Comparison of ENCODE assay signal across 23 mouse cellular contexts in genomic region chr3:102686861-102687260, GRCm38 (mm10). TPM values are rescaled to one million over a fixed set of nuclear protein-coding genes. Genes with fewer than 3 reads are reported as not detected.
A peak's percentile ranks its signal among the peaks of the same experiment; 100 is the strongest.
DNase-seq lines count a peak whose midpoint lies in the region; ATAC-seq lines count a peak whose summit lies in the region.
"Had no signal": no experiment of that assay in that cellular context is flagged by ENCODE, and none has a peak within 500 bp of the region (broad histone marks: within the 10 kb centered on the region; RNA-seq: fewer than 3 reads in every experiment).

No protein-coding gene starts in this region.

- peak; percentile 17 for DNase-seq in adrenal gland, postnatal 10 days
- no peak for DNase-seq in adrenal gland, adult (ENCODE audit: inconsistent age in 2 of 2, low spot score in 1 of 2)
- DNase-seq in kidney, adult 18-20 months: peak; percentile 21
- DNase-seq in kidney, postnatal 14 days: no peak
- peak; percentile 77 for DNase-seq in kidney, adult 9 months
- DNase-seq in heart, postnatal 10 days: no peak
- DNase-seq: adrenal gland, postnatal 14 days; cerebellum, adult 11 months; cerebellum, adult 2 months; cerebellum, adult 9-11 months; cerebellum, postnatal 25 days; gastrocnemius, postnatal 10 days; gastrocnemius, postnatal 36 days; heart, adult 2 months had no signal

- H3K4me3 ChIP-seq in kidney, embryonic 15.5 days (replicated peaks): no peak overlapping the region
- H3K4me3 ChIP-seq: forebrain, embryonic 10.5 days; forebrain, embryonic 13.5 days; heart, adult 2 months; heart, embryonic 10.5 days; heart, embryonic 13.5 days; hindbrain, embryonic 12.5 days; hindbrain, embryonic 15.5 days had no signal

- intact Hi-C loops in heart, postnatal 10 days (cut with DNase I): no loop called here

- no peak overlapping the region for H3K27ac ChIP-seq in kidney, embryonic 15.5 days
- H3K27ac ChIP-seq: forebrain, embryonic 10.5 days; forebrain, embryonic 13.5 days; heart, adult 2 months; heart, embryonic 10.5 days; heart, embryonic 13.5 days; hindbrain, embryonic 12.5 days; hindbrain, embryonic 15.5 days had no signal

- ATAC-seq in kidney, embryonic 15.5 days (replicated peaks; ENCODE audit: low FRiP score): no peak
- ATAC-seq: activated CD4-positive, CD25-positive, alpha-beta regulatory T cell, adult 4 months; forebrain, embryonic 13.5 days; forebrain, embryonic 16.5 days had no signal

- H3K36me3 ChIP-seq in kidney, embryonic 15.5 days: no peaks in the 10 kb centered on the region
- H3K36me3 ChIP-seq: forebrain, embryonic 10.5 days; heart, embryonic 10.5 days; heart, embryonic 13.5 days; hindbrain, embryonic 12.5 days; hindbrain, embryonic 15.5 days had no signal

- no peaks in the 10 kb centered on the region for H3K9me3 ChIP-seq in kidney, embryonic 15.5 days (replicated peaks)
- H3K9me3 ChIP-seq: forebrain, embryonic 10.5 days; forebrain, embryonic 13.5 days; heart, embryonic 10.5 days; heart, embryonic 13.5 days; hindbrain, embryonic 12.5 days; hindbrain, embryonic 15.5 days had no signal

- no peaks in the 10 kb centered on the region for H3K4me1 ChIP-seq in kidney, embryonic 15.5 days
- H3K4me1 ChIP-seq: forebrain, embryonic 10.5 days; forebrain, embryonic 13.5 days; hindbrain, embryonic 12.5 days had no signal

- H3K27me3 ChIP-seq in kidney, embryonic 15.5 days: no peaks in the 10 kb centered on the region
- H3K27me3 ChIP-seq: forebrain, embryonic 13.5 days; heart, embryonic 13.5 days; hindbrain, embryonic 12.5 days; hindbrain, embryonic 15.5 days had no signal

- WGBS in kidney, embryonic 15.5 days: 88% methylated on average over 5 of the region's 5 CpGs

- no peak overlapping the region for H3K9ac ChIP-seq in kidney, embryonic 15.5 days
- H3K9ac ChIP-seq: forebrain, embryonic 13.5 days; heart, embryonic 13.5 days; hindbrain, embryonic 12.5 days; hindbrain, embryonic 15.5 days had no signal

- no peak overlapping the region for H3K4me2 ChIP-seq in kidney, embryonic 15.5 days
- H3K4me2 ChIP-seq: forebrain, embryonic 13.5 days; heart, embryonic 13.5 days; hindbrain, embryonic 12.5 days; hindbrain, embryonic 15.5 days had no signal

RNA-seq across cellular contexts. Expression of gene Tspan2, which starts 47.5 kb away (rescaled TPM):
- total RNA-seq in adrenal gland, postnatal 10 days (2021): 10 to 100 TPM; 12.3 to 17.1 TPM
- polyA plus RNA-seq in kidney, embryonic 15.5 days (2015; fragmentation: Nextera tagmentation; extraction: Ambion mirVana): 7.4 and 9.1 TPM in 2 replicates
- total RNA-seq in heart, postnatal 10 days (2021): 10 to 100 TPM; 30.9 to 31.9 TPM

Comparison
In these comparisons a context has a peak if more than half of its experiments do, and no peak if none do; other contexts are left out.
1. DNase-seq: peak in adrenal gland, postnatal 10 days (single experiment), kidney, adult 18-20 months (single experiment) and kidney, adult 9 months (single experiment); none in adrenal gland, adult (0 of 2), kidney, postnatal 14 days (single experiment) and heart, postnatal 10 days (0 of 2).